Mouse (Mus musculus) intestine, postnatal 0 days (tissue): Measurements from ENCODE around the gene 4930568D16Rik. TPM values are rescaled to one million over a fixed set of nuclear protein-coding genes. Genes with fewer than 3 reads are reported as not detected.

Experiments used
- ATAC-seq: fragments of 200-750 bp; cut with Nextera tagmentation; 2 replicates; pipeline ENCODE4 v1.8.0; 2017; ENCODE audit warnings: mild to moderate bottlenecking, moderate TSS enrichment, moderate library complexity
- H3K27ac ChIP-seq: fragments of 300-500 bp; sonication (generic); 2 replicates; pipeline ENCODE4 v1.5.1; 2014; ENCODE audit warnings: mild to moderate bottlenecking, low read depth, low read length, moderate library complexity
- H3K27me3 ChIP-seq: fragments of 300-500 bp; sonication (generic); replicated peaks from 2 replicates; pipeline ENCODE4 v1.6.1; 2014; ENCODE audit warnings: low read length, mixed read lengths; ENCODE audit not compliant: control insufficient read depth, insufficient read depth
- H3K36me3 ChIP-seq: fragments of 300-500 bp; sonication (generic); 2 replicates; pipeline ENCODE4 v1.6.1; 2014; ENCODE audit warnings: mild to moderate bottlenecking, moderate library complexity; ENCODE audit not compliant: control insufficient read depth, insufficient read depth
- H3K4me1 ChIP-seq: fragments of 300-500 bp; sonication (generic); replicated peaks from 2 replicates; pipeline ENCODE4 v1.6.1; 2014; ENCODE audit warnings: antibody characterized with exemption, low read length, mixed read lengths; ENCODE audit not compliant: control insufficient read depth, insufficient read depth
- H3K4me2 ChIP-seq: fragments of 300-500 bp; sonication (generic); replicated peaks from 2 replicates; pipeline ENCODE4 v1.6.1; 2014; ENCODE audit warnings: low read depth, mild to moderate bottlenecking, moderate library complexity
- H3K4me3 ChIP-seq: fragments of 300-500 bp; sonication (generic); 2 replicates; pipeline ENCODE4 v1.5.1; 2014; ENCODE audit warnings: low read depth, low read length
- H3K9ac ChIP-seq: fragments of 300-500 bp; sonication (generic); 2 replicates; pipeline ENCODE4 v1.6.1; 2014; ENCODE audit warnings: mild to moderate bottlenecking, low read depth, low read length
- H3K9me3 ChIP-seq: fragments of 300-500 bp; sonication (generic); 2 replicates; pipeline ENCODE4 v1.6.1; 2016; ENCODE audit warnings: mixed run types; ENCODE audit not compliant: control insufficient read depth
- CTCF ChIP-seq: sonication (generic); IDR thresholded peaks from 2 replicates; pipeline ENCODE4 v1.5.1; 2016; ENCODE audit warnings: low read depth, mild to moderate bottlenecking, control low read depth, antibody characterized with exemption, moderate library complexity
- WGBS: fragments of 180-500 bp; shearing (Covaris S2); extraction: QIAGEN DNeasy Blood & Tissue Kit; methylation state at CpG from one replicate; pipeline ENCODE4 v1.1.7; 2014; 5-methylcytosine and 5-hydroxymethylcytosine counted together
- polyA plus RNA-seq: library from polyadenylated mRNA; unstranded; fragments of >200 nt; fragmentation: Nextera tagmentation; extraction: Ambion mirVana; gene quantifications from 2 replicates; pipeline ENCODE4 v1.2.1, GENCODE M21; 2015

Gene 4930568D16Rik
- polyA plus RNA-seq, 1 experiment from 2014 or later = not detected

DNA sequence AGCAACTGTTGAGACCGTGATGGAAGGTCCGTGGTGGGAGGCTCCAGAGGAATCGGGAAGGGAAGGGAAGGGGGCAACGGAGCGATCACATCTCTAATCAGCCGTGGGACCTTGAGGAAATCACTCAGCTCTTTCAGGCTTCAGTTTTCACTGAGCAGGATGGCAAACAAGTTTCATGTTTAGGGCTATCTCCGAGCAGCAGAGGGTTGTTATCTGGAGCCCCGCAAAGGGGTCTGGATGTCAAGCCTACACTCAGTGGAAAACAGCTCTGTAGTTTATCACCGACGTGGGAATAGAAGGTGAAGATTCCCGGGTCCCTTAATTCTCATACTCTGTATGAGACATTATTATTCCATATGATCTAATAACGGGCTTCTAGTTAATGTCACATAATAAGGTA is 49.1 kb downstream of the 4930568D16Rik start:
- WGBS = 87% methylated on average over 12 of the region's 12 CpGs
- TF ChIP-seq CTCF = no peak

DNA sequence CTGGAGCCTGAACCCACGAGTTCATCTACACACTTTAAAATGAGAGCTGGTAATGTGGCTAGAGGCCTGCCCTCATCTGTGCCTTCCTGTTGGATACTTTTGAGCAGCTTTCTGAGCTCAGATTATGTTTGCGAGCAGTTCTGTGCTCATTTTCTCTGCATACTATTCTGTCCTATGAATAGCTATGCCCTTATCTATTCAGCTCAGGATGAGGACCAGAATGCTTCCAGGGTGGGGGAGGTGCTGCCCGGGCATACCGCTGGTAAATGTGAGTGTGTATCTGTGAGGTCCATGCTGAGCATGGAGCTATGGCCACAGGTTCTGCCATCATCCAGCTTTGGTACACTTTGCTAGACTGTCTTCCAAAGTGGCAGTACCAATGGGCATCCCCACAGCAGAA is 49.9 kb downstream of the 4930568D16Rik start:
- Histone ChIP-seq H3K27me3 (no peaks in the 10 kb centered on the region), H3K4me2 (no peak overlapping the region), H3K36me3 (peaks cover 58% of the 10 kb centered on the region), H3K9me3 (no peaks in the 10 kb centered on the region), H3K9ac (no peak overlapping the region), H3K4me1 (no peaks in the 10 kb centered on the region), H3K27ac (no peak overlapping the region), H3K4me3 (no peak overlapping the region)
- TF ChIP-seq CTCF = no peak
- no peak for ATAC-seq
- WGBS = 82% methylated on average over 4 of the region's 4 CpGs

More for the DNA sequence above, 49.1 kb downstream of the 4930568D16Rik start:
- Histone ChIP-seq H3K4me3 (no peak overlapping the region), H3K27ac (no peak overlapping the region), H3K9me3 (no peaks in the 10 kb centered on the region), H3K9ac (no peak overlapping the region), H3K36me3 (peaks cover 61% of the 10 kb centered on the region), H3K27me3 (no peaks in the 10 kb centered on the region), H3K4me1 (no peaks in the 10 kb centered on the region), H3K4me2 (no peak overlapping the region)
- ATAC-seq = no peak

DNA sequence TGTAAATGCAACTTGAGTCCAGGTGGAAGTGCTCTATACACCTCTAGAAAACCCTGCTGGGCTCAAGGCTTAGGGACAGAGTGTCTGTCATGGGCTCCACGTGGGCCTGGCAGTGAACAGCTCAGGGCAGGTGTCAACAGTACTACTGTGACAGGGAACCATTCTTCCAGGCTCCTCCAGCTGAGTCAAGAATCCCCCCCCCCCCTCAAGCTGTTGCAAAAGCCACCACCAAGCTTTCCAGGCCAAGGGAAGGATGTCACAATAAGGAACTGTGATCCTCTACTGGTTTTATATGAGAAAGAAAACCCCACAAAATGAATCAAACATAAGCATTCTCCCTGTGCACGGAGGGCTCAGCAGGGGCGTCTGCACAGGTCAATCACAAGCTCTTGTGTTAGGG is 53.2 kb downstream of the 4930568D16Rik start:
- Histone ChIP-seq H3K4me3 (no peak overlapping the region), H3K4me2 (no peak overlapping the region), H3K9ac (no peak overlapping the region), H3K9me3 (no peaks in the 10 kb centered on the region), H3K27ac (no peak overlapping the region), H3K36me3 (peaks cover 31% of the 10 kb centered on the region), H3K4me1 (no peaks in the 10 kb centered on the region), H3K27me3 (no peaks in the 10 kb centered on the region)
- no peak for TF ChIP-seq CTCF
- 59% methylated on average over 3 of the region's 3 CpGs for WGBS
- no peak for ATAC-seq

DNA sequence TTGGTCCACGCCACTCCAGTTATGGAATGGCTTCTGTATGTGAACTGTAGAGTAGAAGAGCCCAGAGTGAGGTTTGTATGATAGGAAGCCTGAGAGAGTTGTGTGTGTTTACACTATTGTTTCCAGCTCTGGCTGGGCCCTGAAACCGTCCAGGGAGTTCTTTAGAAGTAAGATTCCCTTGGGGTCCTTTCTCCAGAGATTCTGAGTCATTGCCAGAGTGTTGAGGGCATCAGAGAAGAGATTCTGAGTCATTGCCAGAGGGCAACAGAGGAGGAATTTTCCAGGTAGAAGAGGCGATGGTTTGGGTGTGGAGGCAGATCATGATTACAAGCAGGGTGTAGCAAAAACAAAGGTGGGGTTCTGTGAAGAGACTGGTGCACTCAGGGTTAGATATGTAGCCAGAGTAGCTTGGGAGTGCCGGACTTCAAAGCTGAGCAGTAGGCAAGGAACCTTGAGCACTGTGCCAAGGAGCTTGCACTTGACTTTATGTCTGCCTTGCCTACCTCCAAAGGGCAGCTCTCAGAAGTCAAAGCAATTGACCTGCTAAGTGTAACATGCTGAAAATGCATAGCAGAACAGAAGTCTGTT is 57.5 kb downstream of the 4930568D16Rik start:
- ATAC-seq = no peak
- peaks cover 5% of the 10 kb centered on the region; the same call in 1 of the 2 replicates for H3K36me3 ChIP-seq
- WGBS = 75% methylated on average over 4 of the region's 4 CpGs
- H3K27ac ChIP-seq = no peak overlapping the region
- no peaks in the 10 kb centered on the region for H3K9me3 ChIP-seq
- H3K4me3 ChIP-seq = no peak overlapping the region
- no peak for TF ChIP-seq CTCF
- H3K9ac ChIP-seq = no peak overlapping the region
- H3K4me2 ChIP-seq = no peak overlapping the region
- H3K4me1 ChIP-seq = 0 out of 2 replicates have a peak, but pooled peaks cover under 1% of the 10 kb centered on the region
- no peaks in the 10 kb centered on the region for H3K27me3 ChIP-seq

DNA sequence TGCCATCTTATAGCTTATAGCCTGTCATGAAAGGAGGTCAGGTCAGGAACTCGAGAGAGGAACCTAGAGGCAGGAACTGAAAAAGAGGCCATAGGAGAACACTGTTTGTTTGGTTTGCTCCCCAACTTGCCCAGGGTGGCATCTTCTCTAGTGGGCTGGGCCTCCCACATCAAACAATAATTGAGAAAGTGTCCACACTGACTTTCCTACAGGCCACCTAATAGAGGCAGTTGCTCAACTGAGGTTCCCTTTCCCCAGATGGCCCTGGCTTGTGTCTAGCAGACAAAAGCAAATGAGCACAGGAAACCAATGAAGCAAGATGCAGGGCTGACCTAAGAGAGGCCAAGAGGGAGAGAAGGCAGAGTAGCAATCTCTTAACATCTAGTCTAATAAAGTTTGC is 59.4 kb downstream of the 4930568D16Rik start:
- Histone ChIP-seq H3K27ac (no peak overlapping the region), H3K36me3 (peaks cover 14% of the 10 kb centered on the region; the same call in 1 of the 2 replicates), H3K9ac (no peak overlapping the region), H3K4me3 (no peak overlapping the region), H3K4me1 (0 out of 2 replicates have a peak, but pooled peaks cover 4% of the 10 kb centered on the region), H3K4me2 (no peak overlapping the region), H3K9me3 (no peaks in the 10 kb centered on the region), H3K27me3 (no peaks in the 10 kb centered on the region)
- no peak for ATAC-seq
- TF ChIP-seq CTCF = no peak
- WGBS = 46% methylated on average over 1 of the region's 1 CpGs

Other genes with a start within 250 kb of the 4930568D16Rik start
- gene Rab14, start 166.6 kb downstream of the 4930568D16Rik start, polyA plus RNA-seq = 364 and 399 TPM in 2 replicates
- 129 and 138 TPM in 2 replicates for gene Gsn, start 111.3 kb downstream of the 4930568D16Rik start, polyA plus RNA-seq
- gene Stom, start 30.8 kb downstream of the 4930568D16Rik start, polyA plus RNA-seq = 39.9 and 45.6 TPM in 2 replicates
- gene 4930402F06Rik, start 29.4 kb upstream of the 4930568D16Rik start, polyA plus RNA-seq = not detected in 2 replicates
- gene Ggta1, start 95.5 kb upstream of the 4930568D16Rik start, polyA plus RNA-seq = 6.4 and 7.0 TPM in 2 replicates
- gene Dab2ip, start 190.5 kb upstream of the 4930568D16Rik start, polyA plus RNA-seq = 41.3 and 48.5 TPM in 2 replicates